Comparison of ENCODE assay signal across 8 mouse cellular contexts in genomic region chr1:59252762-59253161, GRCm38 (mm10). TPM values are rescaled to one million over a fixed set of nuclear protein-coding genes. Genes with fewer than 3 reads are reported as not detected.
DNase-seq lines count a peak whose midpoint lies in the region; ATAC-seq and TF ChIP-seq lines count a peak whose summit lies in the region.

No protein-coding gene starts in this region.

- H3K4me1 ChIP-seq in embryonic facial prominence, embryonic 12.5 days: peaks cover 17% of the 10 kb centered on the region
- H3K4me1 ChIP-seq in kidney, embryonic 15.5 days: peaks cover 26% of the 10 kb centered on the region
- no peaks in the 10 kb centered on the region for H3K4me1 ChIP-seq in heart, adult 2 months (ENCODE audit: control insufficient read depth, insufficient read depth, low read length)

- no peaks in the 10 kb centered on the region for H3K36me3 ChIP-seq in embryonic facial prominence, embryonic 12.5 days
- H3K36me3 ChIP-seq in kidney, embryonic 15.5 days: no peaks in the 10 kb centered on the region
- no peaks in the 10 kb centered on the region for H3K36me3 ChIP-seq in heart, adult 2 months (ENCODE audit: control insufficient read depth, insufficient read depth, low read length)

- no peak overlapping the region for H3K9ac ChIP-seq in embryonic facial prominence, embryonic 12.5 days
- no peak overlapping the region for H3K9ac ChIP-seq in kidney, embryonic 15.5 days
- no peak overlapping the region for H3K9ac ChIP-seq in heart, adult 2 months (ENCODE audit: low read depth, low read length)

- no peak overlapping the region for H3K27ac ChIP-seq in embryonic facial prominence, embryonic 12.5 days
- no peak overlapping the region for H3K27ac ChIP-seq in kidney, embryonic 15.5 days
- no peak overlapping the region for H3K27ac ChIP-seq in heart, adult 2 months

- peak overlapping the region; percentile 25; the same call in 1 of the 2 replicates for H3K4me3 ChIP-seq in embryonic facial prominence, embryonic 12.5 days
- H3K4me3 ChIP-seq in kidney, embryonic 15.5 days (replicated peaks): peak overlapping the region; percentile 30
- no peak overlapping the region for H3K4me3 ChIP-seq in heart, adult 2 months

- H3K9me3 ChIP-seq in embryonic facial prominence, embryonic 12.5 days: no peaks in the 10 kb centered on the region
- H3K9me3 ChIP-seq in kidney, embryonic 15.5 days (replicated peaks): no peaks in the 10 kb centered on the region

- TF ChIP-seq EP300 in heart, adult 2 months (IDR thresholded peaks at IDR 0.05; ENCODE audit: insufficient read depth, low read depth, low read length): no peak

- TF ChIP-seq POLR2A in heart, adult 2 months (IDR thresholded peaks at IDR 0.05; ENCODE audit: insufficient read depth, low read depth, low read length): no peak

- no peaks in the 10 kb centered on the region for H3K27me3 ChIP-seq in embryonic facial prominence, embryonic 12.5 days
- no peaks in the 10 kb centered on the region for H3K27me3 ChIP-seq in kidney, embryonic 15.5 days
- H3K27me3 ChIP-seq in heart, adult 2 months (ENCODE audit: control insufficient read depth, insufficient read depth, low read length): peaks cover 3% of the 10 kb centered on the region; the same call in 1 of the 2 replicates

- peak; percentile 33 for DNase-seq in embryo, embryonic 10 days (ENCODE audit: low spot score)
- no peak for DNase-seq in embryo, embryonic 11 days
- peak; percentile 32 for DNase-seq in lung, postnatal 25 days (ENCODE audit: low spot score)
- DNase-seq in thymus, postnatal 14 days: no peak
- DNase-seq in c-Kit-positive CD71-positive TER-119-positive erythroid progenitor cells, embryonic 14.5 days (ENCODE audit: low spot score): no peak
- no peak for DNase-seq in heart, adult 2 months

- TF ChIP-seq CTCF in heart, adult 2 months (IDR thresholded peaks at IDR 0.05): no peak

- no peaks in the 10 kb centered on the region for H3K79me2 ChIP-seq in heart, adult 2 months (replicated peaks; ENCODE audit: control insufficient read depth, insufficient read depth, low read length)

- no peak for ATAC-seq in embryonic facial prominence, embryonic 12.5 days (ENCODE audit: insufficient number of reproducible peaks, insufficient read depth, low FRiP score, low TSS enrichment)
- no peak for ATAC-seq in kidney, embryonic 15.5 days (replicated peaks; ENCODE audit: low FRiP score)

- peak overlapping the region; percentile 51 for H3K4me2 ChIP-seq in embryonic facial prominence, embryonic 12.5 days (replicated peaks)
- peak overlapping the region; percentile 60 for H3K4me2 ChIP-seq in kidney, embryonic 15.5 days

- WGBS in embryonic facial prominence, embryonic 12.5 days: 4% methylated on average over 4 of the region's 7 CpGs
- WGBS in kidney, embryonic 15.5 days: 13% methylated on average over 7 of the region's 7 CpGs
- 23% methylated on average over 7 of the region's 7 CpGs for WGBS in heart, adult 2 months

- intact Hi-C loops in heart, adult 2 months (cut with DNase I): no loop called here

RNA-seq across cellular contexts. Expression of gene Cdk15, which starts 3.9 kb away (rescaled TPM):
- polyA plus RNA-seq in embryonic facial prominence, embryonic 12.5 days (2016; fragmentation: Nextera tagmentation; extraction: Ambion mirVana): 0.47 and 0.67 TPM in 2 replicates
- polyA plus RNA-seq in kidney, embryonic 15.5 days (2015; fragmentation: Nextera tagmentation; extraction: Ambion mirVana): 0.64 and 0.74 TPM in 2 replicates
- under 1 TPM in 1 of 2 experiments, not detected in 1; 0.32 TPM for total RNA-seq in heart, adult 2 months (2021)
- not detected in 2 replicates for polyA plus RNA-seq in heart, adult 2 months (2012; rRNA removed)

RNA-seq across cellular contexts. Expression of gene Als2, which starts 15.7 kb away (rescaled TPM):
- polyA plus RNA-seq in embryonic facial prominence, embryonic 12.5 days (2016; fragmentation: Nextera tagmentation; extraction: Ambion mirVana): 14.9 and 15.4 TPM in 2 replicates
- polyA plus RNA-seq in kidney, embryonic 15.5 days (2015; fragmentation: Nextera tagmentation; extraction: Ambion mirVana): 10.9 and 12.9 TPM in 2 replicates
- 1 to 10 TPM; 9.8 to 9.9 TPM for total RNA-seq in heart, adult 2 months (2021)
- polyA plus RNA-seq in heart, adult 2 months (2012; rRNA removed): 2.8 and 4.7 TPM in 2 replicates

Comparison
In these comparisons a context has a peak if more than half of its experiments do, and no peak if none do; other contexts are left out.
1. DNase-seq: peak in embryo, embryonic 10 days (single experiment) and lung, postnatal 25 days (single experiment); none in embryo, embryonic 11 days (single experiment), thymus, postnatal 14 days (single experiment), c-Kit-positive CD71-positive TER-119-positive erythroid progenitor cells, embryonic 14.5 days (single experiment) and heart, adult 2 months (0 of 2).